Mouse (Mus musculus) left cerebral cortex, postnatal 36 days (tissue): Measurements from ENCODE around the gene Arl4c. TPM values are rescaled to one million over a fixed set of nuclear protein-coding genes. Genes with fewer than 3 reads are reported as not detected.
"Not testable (repeated sequence)": the region's sequence is repeated elsewhere in the genome, so short reads cannot be mapped to it uniquely, and the experiment has no call there.

Experiments
- DNase-seq, 2 experiments: peaks; one replicate each; pipeline ENCODE4 v3.0.0; 2021 to 2022; ENCODE audit warnings: low spot score in 2 of 2, mixed read lengths in 1 of 2
- intact Hi-C: fragments of 180-260 bp; cut with DNase I; formaldehyde crosslinking; loops from one replicate; pipeline ENCODE4 v1.15.1; 2025
- total RNA-seq, 2 experiments: library from RNA; stranded (reverse); gene quantifications; 2 replicates each; pipeline ENCODE4 v1.2.3; 2021

Gene Arl4c
- total RNA-seq, 2 experiments from 2014 or later, result 31.4 to 40.0 TPM

DNA sequence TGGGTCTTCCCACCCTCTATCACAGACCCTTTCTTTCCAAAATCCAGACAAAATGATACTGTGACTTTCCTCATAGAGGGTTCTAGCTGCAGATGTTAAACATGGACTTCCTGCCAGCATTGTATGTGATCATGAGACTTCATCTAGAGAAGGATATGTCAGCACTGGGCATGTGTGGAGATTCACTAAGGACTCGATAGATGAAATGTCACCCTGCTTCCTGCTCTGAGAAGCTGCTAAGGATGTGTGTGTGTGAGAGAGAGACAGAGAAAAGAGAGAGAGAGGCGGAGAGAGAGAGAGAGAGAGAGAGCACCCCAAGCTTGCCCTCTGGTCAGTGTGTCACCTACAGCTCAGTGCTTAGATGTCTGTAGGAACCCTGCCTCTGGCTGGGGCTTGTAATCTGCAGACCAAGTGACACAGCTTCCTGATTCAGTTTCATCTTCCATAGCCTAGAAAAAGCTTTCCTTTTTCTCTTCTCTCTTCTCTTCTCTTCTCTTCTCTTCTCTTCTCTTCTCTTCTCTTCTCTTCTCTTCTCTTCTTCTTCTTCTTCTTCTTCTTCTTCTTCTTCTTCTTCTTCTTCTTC is 65.4 kb downstream of the Arl4c start:
- DNase-seq, intact Hi-C loops: not testable (repeated sequence)

- DNase-seq, result no peak
- intact Hi-C loops, result no loop called here
Measured at GRCm38 (mm10) chr1:88635659-88636058, 66.4 kb downstream of the Arl4c start.

- DNase-seq, result no peak
- intact Hi-C loops, result no loop called here
Measured at GRCm38 (mm10) chr1:88632851-88633250, 69.2 kb downstream of the Arl4c start.

GRCm38 (mm10) chr1:88629966-88630488 is 72.0 kb downstream of the Arl4c start:
- intact Hi-C loops, result no loop called here
- DNase-seq, result no peak

- intact Hi-C loops, result no loop called here
- no peak for DNase-seq
Measured at GRCm38 (mm10) chr1:88625190-88625589, 76.8 kb downstream of the Arl4c start.

GRCm38 (mm10) chr1:88624376-88624775 is 77.6 kb downstream of the Arl4c start:
- no peak for DNase-seq
- intact Hi-C loops, result no loop called here

DNA sequence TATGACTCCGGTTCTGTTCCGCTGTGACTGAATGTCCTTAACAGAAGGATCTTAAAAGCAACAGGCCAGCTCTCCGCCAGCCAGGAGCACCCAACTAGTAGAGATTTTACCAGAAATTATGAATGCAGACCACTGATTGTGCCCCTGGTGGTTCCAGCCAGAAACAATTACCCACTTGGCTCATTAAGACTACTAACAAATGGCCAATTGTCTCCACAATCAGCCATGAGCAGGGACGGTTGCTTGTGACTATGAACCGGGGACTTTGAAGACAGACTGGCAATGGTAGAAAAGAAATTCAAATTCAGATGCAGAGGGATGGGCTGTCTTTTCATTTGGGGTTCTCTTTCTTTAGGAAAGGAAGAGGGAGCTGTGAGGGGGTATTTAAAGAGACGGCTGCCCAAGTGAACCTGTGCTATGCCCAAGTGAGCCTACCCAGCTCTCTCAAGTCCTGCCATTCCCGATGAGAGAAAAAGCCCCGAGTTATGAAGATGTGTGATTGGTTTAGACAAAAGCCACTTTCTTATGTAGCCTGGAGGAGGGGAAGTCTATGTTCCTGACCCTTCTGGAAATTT is 78.4 kb downstream of the Arl4c start:
- no peak for DNase-seq
- intact Hi-C loops, result no loop called here

Other genes starting within 250 kb of the Arl4c start
- gene Glrp1, start 192.2 kb downstream of the Arl4c start, total RNA-seq, result not detected